Comparison of ENCODE assay signal across 15 mouse cellular contexts in the genomic region with DNA sequence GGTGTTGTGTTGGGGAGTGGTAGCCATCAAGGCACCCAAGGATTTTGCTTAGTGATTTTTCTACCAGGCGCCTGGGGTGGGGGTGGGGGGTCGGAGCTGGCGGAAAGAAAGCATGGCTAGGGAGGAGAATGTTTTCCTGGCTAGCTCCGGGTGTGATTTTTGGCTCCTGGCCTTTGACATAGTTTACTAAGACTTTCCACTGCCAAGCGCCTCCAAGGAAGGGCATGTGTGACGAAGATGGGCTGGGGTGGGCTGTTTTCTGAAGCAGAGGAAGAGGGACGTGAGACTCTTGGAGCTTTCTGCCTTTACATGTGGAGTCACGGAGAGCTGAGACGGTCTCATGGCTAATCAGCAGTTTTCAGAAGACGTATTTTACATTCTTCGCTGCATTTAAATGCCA.
DNase-seq lines count a peak whose midpoint lies in the region; ATAC-seq lines count a peak whose summit lies in the region.
"Had no signal": no experiment of that assay in that cellular context is flagged by ENCODE, and none has a peak within 500 bp of the region (broad histone marks: within the 10 kb centered on the region; RNA-seq: fewer than 3 reads in every experiment).

No protein-coding gene starts in this region.

- no peak overlapping the region for H3K4me3 ChIP-seq in stomach, embryonic 16.5 days (replicated peaks; ENCODE audit: low read length)
- H3K4me3 ChIP-seq in hindbrain, embryonic 16.5 days (ENCODE audit: low read length), result no peak overlapping the region
- H3K4me3 ChIP-seq: embryonic facial prominence, embryonic 13.5 days; limb, embryonic 12.5 days; midbrain, embryonic 10.5 days; neural tube, embryonic 12.5 days had no signal

- no peaks in the 10 kb centered on the region for H3K9me3 ChIP-seq in stomach, embryonic 16.5 days (replicated peaks; ENCODE audit: control insufficient read depth, low read length)
- no peaks in the 10 kb centered on the region for H3K9me3 ChIP-seq in hindbrain, embryonic 16.5 days (ENCODE audit: control insufficient read depth, low read length)
- H3K9me3 ChIP-seq: embryonic facial prominence, embryonic 13.5 days; limb, embryonic 12.5 days; midbrain, embryonic 10.5 days; neural tube, embryonic 12.5 days had no signal

- H3K36me3 ChIP-seq in stomach, embryonic 16.5 days (ENCODE audit: control insufficient read depth, insufficient read depth, low read length), result no peaks in the 10 kb centered on the region
- no peaks in the 10 kb centered on the region for H3K36me3 ChIP-seq in hindbrain, embryonic 16.5 days (ENCODE audit: control insufficient read depth, insufficient read depth, low read length)
- H3K36me3 ChIP-seq: embryonic facial prominence, embryonic 13.5 days; limb, embryonic 12.5 days; midbrain, embryonic 10.5 days; neural tube, embryonic 12.5 days had no signal

- DNase-seq in kidney, postnatal 10 days, result peak; percentile 46
- no peak for DNase-seq in kidney, adult 8-10 months
- peak; percentile 57 to 80 for DNase-seq in heart, adult 9 months (ENCODE audit: low spot score in 2 of 2)
- peak; percentile 25 to 51 for DNase-seq in kidney, postnatal 4 days
- DNase-seq in layer of hippocampus, adult 18-20 months (ENCODE audit: low spot score in 2 of 2), result no peak
- DNase-seq: gastrocnemius, postnatal 36 days; right cerebral cortex, postnatal 14 days had no signal

- no peak overlapping the region; the same call in 1 of the 2 replicates for H3K4me2 ChIP-seq in stomach, embryonic 16.5 days (ENCODE audit: low read depth, low read length)
- H3K4me2 ChIP-seq in hindbrain, embryonic 16.5 days (ENCODE audit: low read length), result no peak overlapping the region
- H3K4me2 ChIP-seq: embryonic facial prominence, embryonic 13.5 days; limb, embryonic 12.5 days; neural tube, embryonic 12.5 days had no signal

- H3K27ac ChIP-seq in stomach, embryonic 16.5 days (ENCODE audit: low read length), result no peak overlapping the region
- H3K27ac ChIP-seq in hindbrain, embryonic 16.5 days (ENCODE audit: low read depth, low read length), result no peak overlapping the region
- H3K27ac ChIP-seq: embryonic facial prominence, embryonic 13.5 days; midbrain, embryonic 10.5 days; neural tube, embryonic 12.5 days had no signal

- 46% methylated on average over 11 of the region's 11 CpGs for WGBS in stomach, embryonic 16.5 days
- WGBS in hindbrain, embryonic 16.5 days, result 82% methylated on average over 11 of the region's 11 CpGs

- H3K4me1 ChIP-seq in stomach, embryonic 16.5 days (ENCODE audit: control insufficient read depth, insufficient read depth, low read length), result no peaks in the 10 kb centered on the region
- peaks cover 5% of the 10 kb centered on the region; the same call in 1 of the 2 replicates for H3K4me1 ChIP-seq in hindbrain, embryonic 16.5 days (ENCODE audit: control insufficient read depth, insufficient read depth, low read depth, low read length)

- no peak overlapping the region for H3K9ac ChIP-seq in stomach, embryonic 16.5 days (ENCODE audit: low read length)
- no peak overlapping the region for H3K9ac ChIP-seq in hindbrain, embryonic 16.5 days (ENCODE audit: low read depth, low read length)
- H3K9ac ChIP-seq: embryonic facial prominence, embryonic 13.5 days; limb, embryonic 12.5 days; neural tube, embryonic 12.5 days had no signal

- no peaks in the 10 kb centered on the region for H3K27me3 ChIP-seq in stomach, embryonic 16.5 days (ENCODE audit: control insufficient read depth, insufficient read depth, low read length)
- no peaks in the 10 kb centered on the region for H3K27me3 ChIP-seq in hindbrain, embryonic 16.5 days (replicated peaks; ENCODE audit: control insufficient read depth, insufficient read depth, low read length)
- H3K27me3 ChIP-seq: CH12.LX; embryonic facial prominence, embryonic 13.5 days; limb, embryonic 12.5 days; neural tube, embryonic 12.5 days had no signal

- 0 out of 2 replicates have a peak, but pooled peaks have one; percentile 35 for ATAC-seq in stomach, embryonic 16.5 days (ENCODE audit: insufficient read depth, low FRiP score)
- ATAC-seq in hindbrain, embryonic 16.5 days, result no peak
- ATAC-seq: intestine, postnatal 0 days had no signal

Comparison
In these comparisons a context has a peak if more than half of its experiments do, and no peak if none do; other contexts are left out.
1. DNase-seq: peak in kidney, postnatal 10 days (single experiment), heart, adult 9 months (2 of 2) and kidney, postnatal 4 days (2 of 2); none in kidney, adult 8-10 months (0 of 2) and layer of hippocampus, adult 18-20 months (0 of 2).